Mouse (Mus musculus) lung, postnatal 14 days (tissue): ENCODE data around the gene Majin.

Experiments used
- DNase-seq: peaks from one replicate; pipeline ENCODE4 v3.0.0; 2021

Majin gene

DNA sequence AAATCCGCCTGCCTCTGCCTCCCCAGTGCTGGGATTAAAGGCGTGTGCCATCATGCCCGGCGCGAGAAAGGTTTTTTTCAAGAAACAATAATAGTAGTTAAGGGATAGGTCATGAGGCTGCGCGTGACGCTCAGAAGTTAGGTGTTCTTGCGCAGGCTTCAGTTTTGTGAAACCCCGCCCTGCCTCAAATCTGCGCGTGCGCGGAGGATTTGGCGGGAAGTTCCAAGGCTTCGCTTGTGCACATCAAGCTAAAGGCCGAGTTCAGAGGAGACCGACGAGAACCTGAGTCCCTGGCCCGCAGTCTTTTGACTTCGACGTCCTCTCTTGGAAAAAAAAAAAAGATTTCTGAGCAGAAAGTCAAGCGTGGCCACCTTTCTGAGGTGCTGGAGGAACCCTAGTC lies at the start of gene Majin:
Gene Majin (plus strand): TSS at position 258 of the 400 bp plus-strand sequence.
- no peak for DNase-seq

DNA sequence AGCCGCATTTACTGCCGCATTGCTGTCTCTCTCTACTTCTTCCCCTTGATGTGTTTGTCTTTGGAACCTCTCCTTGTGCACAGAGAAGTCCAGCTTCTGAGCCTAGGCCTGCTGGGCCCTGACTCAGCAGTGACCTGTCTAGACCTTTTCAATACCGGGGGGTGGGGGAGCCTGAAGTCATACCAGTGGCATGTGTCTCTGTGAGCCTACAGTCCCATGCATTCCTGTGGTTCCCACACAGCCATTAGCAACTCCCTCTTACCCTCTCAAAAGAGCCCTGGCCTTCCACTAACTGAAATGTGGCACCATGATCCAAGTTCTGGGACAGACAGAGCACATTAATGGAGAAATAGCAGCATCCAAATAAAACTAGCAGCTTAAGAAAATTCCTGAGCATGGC lies 47.8 kb upstream of the Majin start:
- DNase-seq = no peak

DNA sequence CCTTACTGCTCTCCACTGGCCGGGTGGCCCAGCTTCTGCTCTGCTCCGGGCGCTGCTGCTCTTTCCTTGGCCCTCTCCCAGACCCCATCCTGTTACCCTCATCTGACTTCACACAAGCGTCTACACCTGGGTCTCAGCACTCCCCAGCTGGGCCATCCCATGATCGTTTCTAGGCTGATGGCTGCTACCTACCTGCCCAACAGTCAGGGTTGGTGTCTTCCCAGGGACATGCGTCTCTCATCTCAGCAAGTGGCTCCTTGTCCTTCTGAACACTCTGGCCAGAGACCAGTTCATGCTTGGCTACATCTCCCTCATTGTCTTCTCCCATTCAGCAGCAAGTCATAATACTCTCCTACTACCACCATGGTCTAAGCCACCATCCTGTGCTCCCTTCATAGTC lies 44.5 kb upstream of the Majin start:
- no peak for DNase-seq

DNA sequence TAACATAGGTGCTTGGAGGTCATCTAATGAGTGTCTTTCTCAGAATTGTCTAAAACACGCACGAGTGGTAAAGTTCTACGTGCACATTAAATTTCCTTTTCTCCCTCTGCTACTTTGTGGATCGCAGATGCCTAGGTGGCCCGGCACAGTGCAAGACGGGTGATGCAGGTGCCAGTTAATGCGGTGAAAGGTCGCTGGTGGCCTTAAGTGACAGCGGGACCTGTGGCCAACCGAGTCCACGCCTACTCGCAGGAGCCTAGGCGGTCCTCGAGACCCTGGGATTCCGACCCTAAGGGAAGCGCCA lies 43.9 kb upstream of the Majin start:
- DNase-seq = no peak

DNA sequence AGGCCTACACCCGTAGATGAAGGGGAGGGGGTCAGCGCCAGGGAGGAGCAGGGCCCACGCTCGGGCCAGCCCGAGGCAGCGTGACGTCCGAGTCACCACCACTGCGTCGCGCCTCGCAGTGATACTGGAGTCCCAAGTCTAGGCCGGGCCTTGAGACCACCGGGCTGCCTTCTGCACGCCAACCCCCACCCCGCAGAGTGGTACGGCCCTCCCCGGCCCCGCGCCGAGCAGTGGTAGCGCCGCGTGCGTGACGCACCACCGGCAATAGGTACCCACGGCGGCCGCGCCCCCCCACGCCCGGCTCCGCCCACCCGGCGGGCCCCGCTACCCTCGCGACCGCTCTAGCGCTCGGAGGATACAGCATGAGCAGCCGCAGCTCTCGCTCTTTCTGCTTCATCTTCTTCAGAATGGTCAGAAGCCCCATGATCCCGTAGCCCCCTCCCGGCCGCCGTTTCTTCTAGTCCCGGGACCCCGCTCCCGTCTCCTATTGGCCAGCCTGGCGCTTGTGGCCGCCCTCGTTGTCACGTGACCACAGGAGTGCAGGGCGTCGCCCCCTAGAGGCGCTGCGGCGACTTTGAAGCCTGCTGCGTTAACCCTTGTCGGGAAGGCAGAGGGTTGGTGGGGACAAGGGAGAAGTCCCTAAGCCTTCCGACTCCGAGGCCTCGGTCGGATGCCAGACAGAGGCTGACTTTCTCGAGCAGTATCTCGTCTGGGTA lies 43.4 kb upstream of the Majin start, which contains the start of gene Batf2:
Gene Batf2 (plus strand): TSS at position 306 of the 716 bp plus-strand sequence.
- DNase-seq = peak; percentile 91

DNA sequence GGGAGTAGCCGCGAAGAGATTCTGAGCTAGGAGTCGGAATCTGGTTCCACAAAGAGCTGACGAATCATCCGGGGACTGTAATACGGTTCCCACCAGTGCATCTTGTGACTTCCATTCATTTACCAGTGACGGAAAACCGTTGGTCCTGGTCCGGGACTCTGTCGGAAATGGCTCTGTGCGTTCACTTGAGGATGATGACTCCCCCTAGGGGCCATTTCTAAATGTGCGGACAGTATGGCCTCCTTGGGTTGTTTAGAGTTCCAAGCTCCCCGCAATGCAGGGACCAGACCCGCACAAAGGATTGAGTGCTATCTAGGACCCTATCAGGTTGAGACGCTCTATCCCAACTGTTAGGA lies 42.8 kb upstream of the Majin start, which contains the start of gene Arl2:
Gene Arl2 (minus strand): TSS at position 155 of the 356 bp plus-strand sequence.
- peak; percentile 83 for DNase-seq

DNA sequence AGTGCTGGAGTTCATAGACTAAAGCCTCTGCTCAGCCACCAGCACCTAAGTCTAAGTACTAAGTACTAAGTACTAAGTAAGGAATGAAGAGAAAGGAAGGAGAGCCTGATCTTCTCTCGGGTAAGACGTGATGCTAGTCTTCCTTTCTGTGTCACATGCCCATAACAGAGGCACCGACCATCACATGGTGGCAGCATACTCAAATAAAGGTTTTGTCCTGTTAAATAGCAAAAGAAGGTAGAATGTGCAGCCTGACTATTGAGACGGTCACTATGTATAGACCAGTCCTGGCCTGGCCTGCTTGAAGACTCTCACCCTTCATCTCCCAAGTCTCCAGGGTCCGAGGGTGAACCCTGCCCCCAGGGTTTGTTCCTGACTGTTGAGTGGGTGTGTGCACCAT lies 39.3 kb upstream of the Majin start:
- DNase-seq = no peak

DNA sequence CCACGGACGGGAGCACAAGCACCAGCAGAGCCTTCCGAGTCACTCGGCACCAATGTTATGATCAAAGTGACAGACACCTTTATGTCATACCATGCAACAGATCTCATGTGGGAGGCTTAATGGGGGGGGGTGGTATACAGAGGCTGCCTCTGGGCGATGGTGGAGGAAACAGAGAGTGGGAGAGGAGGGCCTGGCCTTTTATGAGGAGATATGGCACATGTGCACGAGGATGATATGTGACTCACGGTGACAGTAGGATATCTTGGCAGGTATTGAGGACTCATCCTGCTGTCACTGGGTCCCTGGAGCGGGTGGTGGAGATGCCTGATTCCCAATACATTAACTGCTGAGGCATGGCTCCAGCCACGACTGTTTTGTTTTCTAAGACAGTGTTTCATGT lies 29.0 kb upstream of the Majin start:
- DNase-seq = no peak

DNA sequence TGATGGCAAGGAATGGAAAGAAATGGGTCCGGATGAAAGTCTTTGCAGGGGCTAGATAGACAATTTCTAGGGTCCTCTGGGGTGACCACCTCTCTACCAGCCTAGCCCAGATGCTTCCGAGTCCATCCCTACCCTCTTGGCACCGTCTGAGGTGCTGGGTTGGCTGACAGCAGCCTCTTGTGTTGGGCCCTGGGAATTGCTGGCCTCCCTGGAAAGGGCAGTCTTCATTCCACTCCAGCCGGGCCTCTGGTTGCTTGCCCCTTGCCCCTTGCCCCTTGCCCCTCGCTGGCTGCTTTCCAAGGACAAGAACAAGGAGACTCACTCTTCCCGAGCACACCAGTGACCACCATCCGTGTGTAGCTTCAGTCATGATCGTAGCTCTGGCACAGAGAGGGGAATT lies 27.8 kb upstream of the Majin start:
- no peak for DNase-seq

DNA sequence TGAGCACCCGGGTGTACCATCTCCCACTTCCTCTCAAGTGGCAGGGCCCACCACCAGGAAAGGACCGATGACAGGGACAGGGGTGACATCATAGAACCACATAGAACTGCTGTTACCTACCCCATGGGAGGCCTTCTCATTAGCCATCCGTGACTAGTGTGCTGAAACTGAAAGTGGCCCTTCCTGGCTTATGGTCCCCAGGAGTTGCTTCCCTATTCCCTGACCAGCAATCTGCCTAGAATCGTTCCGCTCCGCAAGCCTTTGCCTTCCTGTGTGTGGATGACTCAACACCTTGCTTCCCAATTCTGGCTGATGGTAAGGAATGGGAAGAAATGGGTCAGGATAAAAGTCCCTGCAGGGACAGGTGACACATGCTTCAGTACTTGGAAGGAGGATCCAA lies 27.0 kb upstream of the Majin start:
- no peak for DNase-seq

DNA sequence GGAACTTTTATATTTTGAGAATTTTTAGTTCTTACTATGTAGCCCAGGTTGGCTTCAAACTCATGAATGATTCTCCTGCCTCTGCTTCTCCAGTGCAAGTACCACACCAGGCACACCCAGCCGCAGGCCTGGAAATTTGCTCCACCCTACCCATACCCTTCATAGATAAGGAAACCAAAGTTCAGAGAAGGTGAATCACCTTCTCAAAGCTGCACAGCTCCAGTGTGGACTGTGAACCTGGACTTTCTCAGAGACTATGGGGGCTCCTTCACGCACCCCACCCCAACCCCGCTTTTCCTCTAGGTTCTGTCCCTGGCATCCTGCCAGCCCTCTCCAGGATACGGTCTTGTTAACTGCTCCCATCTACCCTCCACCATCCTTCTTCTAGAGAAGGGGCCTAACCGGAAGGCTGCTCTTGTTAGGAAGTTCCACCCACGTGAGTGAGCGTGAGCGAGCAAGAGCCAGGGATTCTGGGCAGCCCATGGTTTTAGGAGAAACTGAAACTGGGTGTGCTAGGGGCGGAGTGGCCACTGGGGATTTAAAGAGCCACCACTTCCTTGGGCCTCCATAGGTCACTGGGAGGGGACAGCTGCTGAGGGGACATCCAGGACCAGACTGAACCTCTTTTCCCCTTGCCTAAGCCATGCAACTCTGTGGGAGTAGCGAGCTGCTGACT lies 20.2 kb upstream of the Majin start:
- peak; percentile 34 for DNase-seq

DNA sequence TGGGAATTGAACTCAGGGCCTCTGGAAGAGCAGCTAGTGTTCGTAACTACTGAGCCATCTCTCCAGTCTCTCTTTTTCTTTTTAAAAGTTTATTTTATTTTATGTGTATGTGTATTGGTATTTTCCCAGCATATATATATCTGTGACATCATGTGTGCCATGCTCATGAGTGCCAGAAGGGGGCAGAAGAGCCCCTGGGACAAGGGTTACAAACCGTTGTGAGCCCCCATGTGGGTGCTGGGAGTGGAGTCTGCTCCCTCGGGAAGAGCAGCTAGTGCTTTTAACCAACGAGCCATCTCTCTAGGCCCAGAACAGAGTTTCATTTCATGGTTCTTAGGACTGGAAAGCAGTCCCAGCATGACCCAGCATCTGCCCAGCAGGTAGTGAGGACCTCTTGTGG lies 17.4 kb upstream of the Majin start:
- DNase-seq = no peak

DNA sequence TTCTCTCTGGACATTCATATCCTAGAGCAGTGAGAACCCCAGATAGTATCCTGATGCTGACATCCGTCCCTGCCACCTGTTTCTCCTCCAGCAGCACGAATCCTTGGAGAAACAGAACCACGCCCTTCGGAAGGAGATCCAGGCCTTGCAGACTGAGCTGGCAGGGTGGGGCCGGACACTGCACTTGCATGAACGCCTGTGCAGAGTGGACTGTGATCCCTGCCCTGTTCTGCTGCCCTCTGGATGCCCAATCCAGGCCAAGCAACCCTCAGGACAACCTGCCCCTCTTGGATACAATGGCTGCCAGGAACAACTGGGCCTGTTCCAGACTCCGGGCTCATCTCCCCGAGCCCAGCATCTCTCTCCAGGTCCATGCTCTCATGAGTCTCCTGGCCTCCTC lies 13.0 kb upstream of the Majin start:
- no peak for DNase-seq

DNA sequence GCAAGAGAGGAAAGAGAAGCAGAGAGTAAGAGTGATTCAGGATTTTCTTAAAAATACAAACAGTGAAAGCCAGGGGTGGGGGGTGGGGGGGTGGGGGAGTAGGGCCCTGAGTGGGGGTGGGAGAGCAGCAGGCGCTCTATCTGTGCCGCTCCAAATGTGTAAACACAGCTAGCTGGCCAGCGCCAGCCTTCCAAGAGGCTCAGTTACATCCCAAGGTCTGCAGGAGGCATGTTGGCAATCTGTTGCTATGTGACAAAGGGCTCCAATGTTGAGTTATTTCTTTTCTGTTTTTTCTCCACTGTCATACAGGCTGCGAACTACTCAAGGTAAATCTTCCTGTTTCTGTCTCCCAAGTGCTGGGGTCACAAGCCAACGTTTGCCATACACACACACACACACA lies 9.4 kb upstream of the Majin start:
- no peak for DNase-seq

DNA sequence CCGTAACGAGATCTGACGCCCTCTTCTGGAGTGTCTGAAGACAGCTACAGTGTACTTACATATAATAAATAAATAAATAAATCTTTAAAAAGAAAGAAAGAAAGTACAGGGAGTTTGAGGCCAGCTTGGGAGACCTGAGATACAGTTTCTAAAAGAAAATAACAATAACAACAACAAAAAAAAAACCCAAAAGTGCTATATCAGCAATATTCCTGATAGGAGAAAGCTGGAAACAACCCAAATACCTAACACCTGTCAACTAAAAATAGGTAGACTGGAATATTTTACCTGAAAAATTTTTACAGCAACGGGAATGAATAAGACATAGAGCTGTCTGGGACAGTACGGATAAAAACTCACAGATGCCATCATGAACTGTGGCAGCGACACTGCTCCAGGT lies 5.4 kb upstream of the Majin start:
- DNase-seq = no peak

DNA sequence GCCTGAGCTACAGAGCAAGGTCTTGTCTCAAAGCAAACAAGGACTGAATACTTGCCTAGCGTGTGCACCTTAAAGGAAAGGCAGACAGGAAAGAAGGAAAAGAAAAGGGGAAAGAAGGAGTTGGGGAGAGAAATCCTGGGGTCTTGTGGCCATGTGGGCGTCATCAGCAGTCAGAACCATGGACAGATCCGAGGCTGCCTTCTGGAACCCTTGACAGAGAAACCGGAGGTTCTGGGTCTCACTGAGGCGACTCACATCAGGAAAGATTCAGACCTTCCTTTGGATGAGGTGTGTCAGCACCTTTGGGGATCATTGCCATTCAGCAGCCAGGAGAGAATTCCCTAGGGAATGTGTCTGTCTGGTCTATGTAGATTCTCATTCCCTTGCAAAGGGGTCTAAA lies 2.6 kb upstream of the Majin start:
- peak; percentile 19 for DNase-seq

DNA sequence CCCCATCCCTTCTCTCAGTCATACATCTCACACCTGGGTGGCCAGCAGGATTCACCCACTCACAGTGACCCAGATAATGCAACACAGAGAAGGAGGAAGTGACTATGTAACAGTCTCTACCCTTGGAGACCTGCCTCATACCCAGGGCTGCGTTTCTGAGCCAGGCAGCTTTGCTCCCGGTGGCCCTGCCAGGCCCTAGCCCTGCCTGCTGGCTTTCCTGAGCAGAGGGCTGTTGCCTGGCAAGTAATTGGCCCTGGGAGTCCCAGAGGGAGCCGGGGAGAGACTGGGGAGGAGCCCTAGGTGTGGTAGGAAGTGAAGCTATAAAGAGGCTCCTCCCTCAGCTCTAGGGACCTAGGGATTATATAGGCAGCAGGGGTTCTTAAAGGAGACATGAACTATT lies 1.7 kb upstream of the Majin start:
- DNase-seq = no peak

DNA sequence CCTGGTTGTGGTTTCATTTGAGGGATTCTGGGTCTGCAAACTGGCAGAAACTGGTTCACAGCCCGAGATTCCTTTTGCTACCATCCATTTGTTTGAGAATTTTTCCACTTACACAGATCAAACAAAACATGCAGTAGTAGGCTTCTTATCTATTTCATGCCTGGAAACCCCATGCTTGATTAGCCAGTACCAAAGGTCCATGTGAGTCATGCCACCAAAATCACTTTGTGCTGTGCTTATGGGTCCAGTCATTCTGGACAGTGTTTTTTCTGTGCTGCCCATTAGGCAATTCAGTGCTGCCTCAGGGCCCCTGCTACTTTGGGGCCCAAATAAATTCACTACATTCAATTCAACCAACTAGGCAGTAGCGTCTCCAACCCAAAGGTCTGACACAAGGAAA lies 20.1 kb downstream of the Majin start:
- no peak for DNase-seq

DNA sequence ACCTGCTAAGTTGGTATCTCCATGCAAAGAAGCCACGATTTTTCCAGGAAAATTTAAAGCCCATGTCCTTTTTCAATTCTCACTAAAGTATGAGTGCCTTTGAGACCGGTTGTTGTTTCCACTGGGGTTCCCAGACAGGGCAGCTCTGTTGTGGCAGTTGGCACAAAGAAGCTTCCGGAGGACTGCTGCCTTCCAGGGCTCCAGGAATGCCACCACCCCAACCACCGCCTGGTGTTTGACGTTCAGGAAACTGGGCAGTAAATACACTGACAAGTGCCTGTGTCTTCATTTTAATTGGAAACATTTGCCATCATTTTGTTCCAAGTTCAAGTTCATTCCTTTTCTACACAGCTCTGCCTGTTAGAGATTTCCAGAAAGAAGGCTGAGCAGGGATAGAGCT lies 22.5 kb downstream of the Majin start:
- peak; percentile 39 for DNase-seq

DNA sequence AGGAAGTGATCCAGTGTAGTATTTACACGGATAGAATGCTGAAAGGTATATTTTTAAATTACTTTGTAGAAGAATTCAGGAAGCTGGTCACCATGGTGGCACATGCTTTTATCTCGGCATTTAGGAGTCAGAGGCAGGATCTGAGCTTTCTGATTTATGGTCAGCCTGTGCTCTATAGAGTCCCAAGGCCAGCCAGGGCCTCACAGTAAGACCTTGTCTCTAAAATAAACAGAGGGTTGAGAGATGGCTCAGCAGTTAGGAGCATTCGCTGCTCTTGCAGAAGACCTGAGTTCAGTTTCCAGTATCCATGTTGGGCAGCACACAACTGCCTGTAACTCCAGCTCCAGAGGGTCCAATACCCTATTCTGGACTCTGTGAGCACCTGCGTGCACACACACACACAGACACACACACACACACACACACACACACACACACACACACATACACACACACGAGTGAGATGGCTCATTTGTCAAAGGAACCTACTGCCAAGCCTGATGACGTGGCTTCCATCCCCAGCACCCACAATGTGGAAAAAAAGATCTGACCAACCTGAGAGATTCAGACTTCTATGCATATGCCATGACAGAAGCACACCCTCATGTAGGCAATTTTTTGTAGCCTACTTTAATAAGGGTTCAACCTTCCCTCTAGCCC lies 32.0 kb downstream of the Majin start:
- no peak for DNase-seq

DNA sequence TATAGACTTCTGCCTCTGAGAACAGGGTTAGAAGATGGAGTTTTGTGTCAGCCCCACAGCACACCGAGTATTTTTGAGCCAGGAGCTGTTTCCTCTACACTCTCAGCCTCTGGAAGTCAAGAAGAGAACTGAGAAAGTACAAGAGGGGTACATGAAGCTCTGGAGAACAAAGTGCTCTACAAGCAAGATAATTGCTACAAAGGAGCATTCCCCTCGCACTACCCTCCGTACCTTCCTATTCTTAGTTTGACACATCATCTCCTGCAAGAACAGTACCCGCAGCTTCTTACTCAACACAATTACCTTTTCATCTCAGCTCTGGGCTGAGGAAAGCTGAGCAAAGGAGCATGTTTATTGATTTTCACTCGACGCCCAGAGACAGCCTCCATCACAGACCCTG lies 34.4 kb downstream of the Majin start:
- no peak for DNase-seq

DNA sequence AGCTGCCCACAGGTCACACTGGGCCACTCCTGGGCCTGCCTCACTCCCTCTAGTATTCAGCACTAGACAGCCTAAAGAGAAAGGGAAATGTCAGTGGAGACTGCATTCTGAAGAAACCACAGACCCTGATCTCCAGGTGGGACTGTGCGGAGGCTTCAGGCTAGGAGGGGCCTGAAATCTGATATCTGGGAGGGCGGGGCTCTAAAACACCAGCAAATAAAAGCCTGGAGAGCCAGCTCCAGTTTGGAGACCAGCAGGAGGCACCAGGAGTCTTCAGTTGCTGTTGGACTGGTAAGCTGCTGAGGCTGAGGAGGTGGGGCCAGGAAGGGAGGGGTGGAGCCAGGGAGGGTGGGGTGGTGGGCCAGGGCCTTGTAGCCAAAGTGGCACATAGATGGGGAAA lies 41.9 kb downstream of the Majin start, which contains the start of gene Gpha2:
Gene Gpha2 (plus strand): TSS at position 246 of the 400 bp plus-strand sequence.
- DNase-seq = no peak

DNA sequence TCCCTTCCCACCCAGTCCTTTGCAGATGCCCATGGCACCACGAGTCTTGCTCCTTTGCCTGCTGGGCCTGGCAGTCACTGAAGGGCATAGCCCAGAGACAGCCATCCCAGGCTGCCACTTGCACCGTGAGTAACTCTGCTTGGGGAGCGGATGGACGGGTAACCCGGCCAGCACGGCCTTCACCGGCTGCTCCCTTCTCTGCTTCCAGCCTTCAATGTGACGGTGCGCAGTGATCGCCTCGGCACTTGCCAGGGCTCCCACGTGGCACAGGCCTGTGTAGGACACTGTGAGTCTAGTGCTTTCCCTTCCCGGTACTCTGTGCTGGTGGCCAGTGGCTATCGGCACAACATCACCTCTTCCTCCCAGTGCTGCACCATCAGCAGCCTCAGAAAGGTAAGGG lies 42.6 kb downstream of the Majin start:
- no peak for DNase-seq

DNA sequence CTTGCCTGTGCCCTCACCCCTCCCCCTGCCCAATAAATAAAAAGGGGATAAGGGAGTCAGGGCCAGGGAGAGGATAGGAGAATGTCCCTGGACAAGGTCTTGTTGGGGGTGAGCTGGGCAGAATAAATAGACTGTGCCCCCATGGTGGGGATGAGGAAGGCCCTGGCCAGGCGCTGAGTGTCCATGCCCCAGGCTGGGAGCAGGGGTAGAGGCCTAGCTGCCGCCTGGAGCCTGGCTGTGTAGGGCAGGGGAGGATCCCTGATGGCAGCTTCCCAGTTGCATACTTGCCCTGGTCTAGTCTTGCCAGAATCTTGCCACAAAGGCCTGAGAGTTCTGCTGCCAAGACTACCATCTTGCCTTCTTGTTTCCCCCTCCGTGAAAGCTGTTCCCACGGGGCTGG lies 43.7 kb downstream of the Majin start:
- no peak for DNase-seq
